Mouse (Mus musculus): ENCODE results near the gene Tmem11. TPM values are rescaled to one million over a fixed set of nuclear protein-coding genes. Genes with fewer than 3 reads are reported as not detected.
"Not testable (repeated sequence)": the region's sequence is repeated elsewhere in the genome, so short reads cannot be mapped to it uniquely, and the experiment has no call there.

Gene Tmem11
- polyA plus RNA-seq, 1 experiment from 2014 or later = 61.2 TPM

DNA sequence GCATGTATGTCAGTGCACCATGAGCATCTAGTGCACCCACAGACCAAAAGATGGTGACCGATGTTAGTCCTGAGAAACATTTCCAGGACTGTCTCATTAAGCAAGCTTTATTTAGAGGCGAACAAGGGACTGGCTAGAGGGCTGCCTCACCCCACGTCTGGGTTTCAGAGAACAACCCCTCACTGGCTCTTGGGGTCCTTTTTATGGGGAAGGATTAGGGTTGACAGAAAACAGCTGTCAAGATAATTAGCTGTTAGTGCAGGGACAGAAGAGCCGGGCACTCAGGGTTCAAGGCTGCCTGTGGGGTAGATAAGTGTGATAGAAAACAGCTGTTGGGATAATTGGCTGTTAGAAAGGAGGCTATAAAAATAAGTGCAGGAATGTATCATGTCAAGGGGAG, 16.8 kb upstream of the Tmem11 start:
- Histone ChIP-seq H3K27me3 (replicated peaks; ENCODE audit: control insufficient read depth, insufficient read depth, low read length) (no peaks in the 10 kb centered on the region), H3K4me2 (ENCODE audit: low read length) (no peak overlapping the region), H3K4me3 (replicated peaks; ENCODE audit: low read length) (no peak overlapping the region), H3K4me1 (replicated peaks; ENCODE audit: control insufficient read depth, insufficient read depth, low read length) (no peaks in the 10 kb centered on the region), H3K9ac (replicated peaks; ENCODE audit: low read depth, low read length) (no peak overlapping the region), H3K36me3 (ENCODE audit: control insufficient read depth, insufficient read depth) (no peaks in the 10 kb centered on the region), H3K9me3 (ENCODE audit: control insufficient read depth, low read length) (no peaks in the 10 kb centered on the region), H3K27ac (ENCODE audit: low read length) (no peak overlapping the region)
- no peak for ATAC-seq
- 10% methylated on average over 4 of the region's 4 CpGs for WGBS

DNA sequence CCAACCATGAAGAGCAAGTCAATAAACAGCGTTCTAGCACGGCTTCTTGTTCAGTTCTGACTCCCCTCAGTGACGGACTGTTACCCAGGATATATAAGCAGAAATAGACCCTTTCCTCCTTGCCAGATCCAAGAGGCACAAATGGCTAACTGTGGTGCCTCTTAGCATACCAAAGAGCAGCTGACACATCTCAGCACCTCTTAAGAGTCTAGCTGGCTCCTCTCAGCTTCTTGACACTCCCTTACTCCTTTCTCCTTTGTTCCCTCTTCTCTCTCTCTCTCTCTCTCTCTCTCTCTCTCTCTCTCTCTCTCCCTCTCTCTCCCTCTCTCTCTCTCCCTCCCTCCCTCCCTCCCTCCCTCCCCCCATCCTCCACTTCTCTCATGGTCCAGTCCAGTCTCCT, 11.7 kb upstream of the Tmem11 start:
- WGBS = 70% methylated on average over 3 of the region's 3 CpGs
- H3K9ac ChIP-seq (replicated peaks; ENCODE audit: low read depth, low read length) = no peak overlapping the region
- H3K36me3 ChIP-seq (ENCODE audit: control insufficient read depth, insufficient read depth) = no peaks in the 10 kb centered on the region
- no peak overlapping the region for H3K4me3 ChIP-seq (replicated peaks; ENCODE audit: low read length)
- no peak for ATAC-seq
- no peaks in the 10 kb centered on the region for H3K27me3 ChIP-seq (replicated peaks; ENCODE audit: control insufficient read depth, insufficient read depth, low read length)
- H3K4me2 ChIP-seq (ENCODE audit: low read length) = no peak overlapping the region
- H3K27ac ChIP-seq (ENCODE audit: low read length) = no peak overlapping the region
- no peaks in the 10 kb centered on the region for H3K4me1 ChIP-seq (replicated peaks; ENCODE audit: control insufficient read depth, insufficient read depth, low read length)
- H3K9me3 ChIP-seq (ENCODE audit: control insufficient read depth, low read length) = no peaks in the 10 kb centered on the region

GRCm38 (mm10) chr11:60890286-60890685, 11.2 kb upstream of the Tmem11 start:
- Histone ChIP-seq H3K4me2 (ENCODE audit: low read length) (no peak overlapping the region), H3K27ac (ENCODE audit: low read length) (no peak overlapping the region), H3K27me3 (replicated peaks; ENCODE audit: control insufficient read depth, insufficient read depth, low read length) (no peaks in the 10 kb centered on the region), H3K9me3 (ENCODE audit: control insufficient read depth, low read length) (no peaks in the 10 kb centered on the region), H3K9ac (replicated peaks; ENCODE audit: low read depth, low read length) (no peak overlapping the region), H3K4me3 (replicated peaks; ENCODE audit: low read length) (no peak overlapping the region), H3K36me3 (ENCODE audit: control insufficient read depth, insufficient read depth) (no peaks in the 10 kb centered on the region), H3K4me1 (replicated peaks; ENCODE audit: control insufficient read depth, insufficient read depth, low read length) (no peaks in the 10 kb centered on the region)
- WGBS = 71% methylated on average over 6 of the region's 6 CpGs
- no peak for ATAC-seq

DNA sequence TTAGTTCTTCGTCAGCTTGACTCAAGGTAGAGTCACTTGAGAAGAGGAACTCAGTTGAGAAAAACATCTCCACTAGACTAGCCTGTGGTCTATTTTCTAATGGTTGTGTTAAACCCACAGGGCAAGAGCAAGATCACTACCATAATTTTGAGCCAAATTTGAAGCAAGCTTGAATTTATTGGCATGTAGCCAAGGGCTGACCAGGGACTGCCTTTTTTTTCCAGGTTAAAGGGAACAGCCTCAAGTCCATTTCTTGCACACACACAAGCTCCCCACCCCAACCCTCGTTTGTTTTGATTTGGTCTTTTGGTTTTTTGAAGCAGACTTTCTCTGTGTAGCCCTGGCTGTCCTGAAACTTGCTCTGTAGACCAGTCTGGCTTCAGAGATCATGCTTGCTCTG, 10.8 kb upstream of the Tmem11 start:
- Histone ChIP-seq H3K36me3 (ENCODE audit: control insufficient read depth, insufficient read depth) (no peaks in the 10 kb centered on the region), H3K27ac (ENCODE audit: low read length) (no peak overlapping the region), H3K27me3 (replicated peaks; ENCODE audit: control insufficient read depth, insufficient read depth, low read length) (no peaks in the 10 kb centered on the region), H3K4me3 (replicated peaks; ENCODE audit: low read length) (no peak overlapping the region), H3K9ac (replicated peaks; ENCODE audit: low read depth, low read length) (no peak overlapping the region), H3K4me2 (ENCODE audit: low read length) (no peak overlapping the region), H3K4me1 (replicated peaks; ENCODE audit: control insufficient read depth, insufficient read depth, low read length) (no peaks in the 10 kb centered on the region), H3K9me3 (ENCODE audit: control insufficient read depth, low read length) (no peaks in the 10 kb centered on the region)
- 73% methylated on average over 2 of the region's 2 CpGs for WGBS
- ATAC-seq = no peak

DNA sequence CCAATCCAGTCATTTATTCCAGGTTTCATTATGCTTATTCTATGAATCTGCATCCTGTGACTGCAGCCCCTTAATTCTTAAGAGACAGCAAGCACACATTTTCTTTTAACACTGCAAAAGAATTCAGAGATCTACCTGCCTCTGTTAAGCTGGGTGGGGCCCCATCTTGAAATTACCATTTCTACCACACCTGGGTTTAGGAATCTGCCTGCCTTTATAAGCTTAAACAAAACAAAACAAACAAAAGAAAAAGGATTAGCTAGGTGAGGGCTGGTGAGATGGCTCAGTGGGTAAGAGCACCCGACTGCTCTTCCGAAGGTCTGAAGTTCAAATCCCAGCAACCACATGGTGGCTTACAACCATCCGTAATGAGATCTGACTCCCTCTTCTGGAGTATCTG, 7.9 kb upstream of the Tmem11 start:
- H3K9me3 ChIP-seq (ENCODE audit: control insufficient read depth, low read length); H3K4me1 ChIP-seq (replicated peaks; ENCODE audit: control insufficient read depth, insufficient read depth, low read length); H3K4me3 ChIP-seq (replicated peaks; ENCODE audit: low read length); H3K27ac ChIP-seq (ENCODE audit: low read length); ATAC-seq; H3K27me3 ChIP-seq (replicated peaks; ENCODE audit: control insufficient read depth, insufficient read depth, low read length); H3K4me2 ChIP-seq (ENCODE audit: low read length); H3K9ac ChIP-seq (replicated peaks; ENCODE audit: low read depth, low read length); H3K36me3 ChIP-seq (ENCODE audit: control insufficient read depth, insufficient read depth): not testable (repeated sequence)
- WGBS = 78% methylated on average over 2 of the region's 3 CpGs

- H3K9ac ChIP-seq (replicated peaks; ENCODE audit: low read depth, low read length) = no peak overlapping the region
- no peaks in the 10 kb centered on the region for H3K27me3 ChIP-seq (replicated peaks; ENCODE audit: control insufficient read depth, insufficient read depth, low read length)
- 74% methylated on average over 3 of the region's 3 CpGs for WGBS
These were observed 3.3 kb upstream of the Tmem11 start for GRCm38 (mm10) chr11:60882386-60882785.

DNA sequence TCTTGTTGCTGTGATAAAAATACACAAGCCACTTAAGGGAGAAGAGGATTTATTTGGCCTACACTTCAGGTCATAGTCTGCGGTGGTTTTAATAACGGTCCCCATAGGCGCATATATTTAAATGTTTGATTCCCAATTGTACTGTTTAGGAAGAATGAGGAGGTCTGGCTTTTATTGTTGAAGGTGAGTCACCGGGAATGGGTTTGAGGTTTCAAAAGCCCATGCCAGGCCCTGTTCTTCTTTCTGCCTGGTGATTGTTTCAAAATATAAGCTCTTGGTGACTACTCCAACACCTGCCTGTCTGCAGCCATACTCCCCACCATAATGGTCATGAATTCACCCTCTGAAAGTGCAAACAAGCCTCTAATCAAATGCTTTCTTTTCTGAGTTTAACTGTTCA, 1.5 kb upstream of the Tmem11 start:
- no peak overlapping the region for H3K27ac ChIP-seq (ENCODE audit: low read length)
- H3K36me3 ChIP-seq (ENCODE audit: control insufficient read depth, insufficient read depth) = no peaks in the 10 kb centered on the region
- H3K9me3 ChIP-seq (ENCODE audit: control insufficient read depth, low read length) = no peaks in the 10 kb centered on the region
- WGBS = 86% methylated on average over 4 of the region's 4 CpGs
- no peak overlapping the region for H3K4me3 ChIP-seq (replicated peaks; ENCODE audit: low read length)
- no peaks in the 10 kb centered on the region for H3K27me3 ChIP-seq (replicated peaks; ENCODE audit: control insufficient read depth, insufficient read depth, low read length)
- H3K4me2 ChIP-seq (ENCODE audit: low read length) = no peak overlapping the region
- ATAC-seq = no peak
- peaks cover 24% of the 10 kb centered on the region for H3K4me1 ChIP-seq (replicated peaks; ENCODE audit: control insufficient read depth, insufficient read depth, low read length)
- H3K9ac ChIP-seq (replicated peaks; ENCODE audit: low read depth, low read length) = no peak overlapping the region

More at GRCm38 (mm10) chr11:60882386-60882785, 3.3 kb upstream of the Tmem11 start:
- no peak overlapping the region for H3K4me2 ChIP-seq (ENCODE audit: low read length)
- H3K36me3 ChIP-seq (ENCODE audit: control insufficient read depth, insufficient read depth) = no peaks in the 10 kb centered on the region
- H3K27ac ChIP-seq (ENCODE audit: low read length) = no peak overlapping the region
- no peak overlapping the region for H3K4me3 ChIP-seq (replicated peaks; ENCODE audit: low read length)
- H3K4me1 ChIP-seq (replicated peaks; ENCODE audit: control insufficient read depth, insufficient read depth, low read length) = peaks cover 10% of the 10 kb centered on the region
- no peak for ATAC-seq
- H3K9me3 ChIP-seq (ENCODE audit: control insufficient read depth, low read length) = no peaks in the 10 kb centered on the region

- no peak for ATAC-seq
These were observed 351 bp upstream of the Tmem11 start for GRCm38 (mm10) chr11:60879423-60879822.

GRCm38 (mm10) chr11:60878056-60878612, 938 bp downstream of the Tmem11 start:
- whole genome bisulfite sequencing = 0% methylated on average over 37 of the region's 52 CpGs
- Histone ChIP-seq H3K27ac (ENCODE audit: low read length) (peak overlapping the region; percentile 90), H3K9me3 (ENCODE audit: control insufficient read depth, low read length) (no peaks in the 10 kb centered on the region), H3K36me3 (ENCODE audit: control insufficient read depth, insufficient read depth) (no peaks in the 10 kb centered on the region), H3K9ac (replicated peaks; ENCODE audit: low read depth, low read length) (peak overlapping the region; percentile 86), H3K4me2 (ENCODE audit: low read length) (peak overlapping the region; percentile 49), H3K27me3 (replicated peaks; ENCODE audit: control insufficient read depth, insufficient read depth, low read length) (no peaks in the 10 kb centered on the region), H3K4me1 (replicated peaks; ENCODE audit: control insufficient read depth, insufficient read depth, low read length) (peaks cover 24% of the 10 kb centered on the region), H3K4me3 (replicated peaks; ENCODE audit: low read length) (peak overlapping the region; percentile 91)
- ATAC-seq = peak; percentile 58

More at GRCm38 (mm10) chr11:60879423-60879822, 351 bp upstream of the Tmem11 start:
- Histone ChIP-seq H3K4me2 (ENCODE audit: low read length) (peak overlapping the region; percentile 89), H3K4me3 (replicated peaks; ENCODE audit: low read length) (peak overlapping the region; percentile 91), H3K36me3 (ENCODE audit: control insufficient read depth, insufficient read depth) (no peaks in the 10 kb centered on the region), H3K27ac (ENCODE audit: low read length) (peak overlapping the region; percentile 72), H3K27me3 (replicated peaks; ENCODE audit: control insufficient read depth, insufficient read depth, low read length) (no peaks in the 10 kb centered on the region), H3K9me3 (ENCODE audit: control insufficient read depth, low read length) (no peaks in the 10 kb centered on the region), H3K9ac (replicated peaks; ENCODE audit: low read depth, low read length) (peak overlapping the region; percentile 86), H3K4me1 (replicated peaks; ENCODE audit: control insufficient read depth, insufficient read depth, low read length) (peaks cover 24% of the 10 kb centered on the region)
- 2% methylated on average over 11 of the region's 11 CpGs for WGBS

DNA sequence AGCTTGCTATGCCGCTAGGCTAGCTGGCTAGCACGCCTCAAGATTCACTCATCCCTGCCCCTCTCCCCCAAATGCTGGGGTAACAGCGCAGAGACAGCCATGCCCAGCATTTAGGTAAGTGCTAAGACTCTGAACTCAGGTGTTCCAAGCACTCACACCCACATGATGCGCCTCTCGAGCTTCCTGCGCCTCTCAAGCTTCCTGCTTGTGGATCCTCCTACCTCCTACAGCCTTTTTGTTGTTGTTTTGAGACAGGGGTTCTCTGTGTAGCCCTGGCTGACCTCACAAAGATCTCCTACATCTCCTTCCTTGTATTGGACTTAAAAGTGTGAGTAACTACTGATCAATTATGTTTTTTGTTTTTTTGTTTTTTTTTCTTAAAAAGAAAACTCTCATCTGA, 6.0 kb downstream of the Tmem11 start:
- H3K27me3 ChIP-seq (replicated peaks; ENCODE audit: control insufficient read depth, insufficient read depth, low read length) = no peaks in the 10 kb centered on the region
- H3K4me2 ChIP-seq (ENCODE audit: low read length) = no peak overlapping the region
- no peak overlapping the region for H3K9ac ChIP-seq (replicated peaks; ENCODE audit: low read depth, low read length)
- no peak for ATAC-seq
- H3K4me1 ChIP-seq (replicated peaks; ENCODE audit: control insufficient read depth, insufficient read depth, low read length) = peaks cover 19% of the 10 kb centered on the region
- 91% methylated on average over 6 of the region's 6 CpGs for WGBS
- H3K4me3 ChIP-seq (replicated peaks; ENCODE audit: low read length) = no peak overlapping the region
- no peaks in the 10 kb centered on the region for H3K9me3 ChIP-seq (ENCODE audit: control insufficient read depth, low read length)
- H3K36me3 ChIP-seq (ENCODE audit: control insufficient read depth, insufficient read depth) = no peaks in the 10 kb centered on the region
- H3K27ac ChIP-seq (ENCODE audit: low read length) = no peak overlapping the region
